Mouse (Mus musculus) embryo, embryonic 9.5 days (tissue): Measurements from ENCODE around the gene Vwa3a.

Source experiments
- DNase-seq: peaks from one replicate; pipeline ENCODE4 v3.0.0-alpha.2; 2017; ENCODE audit errors: extremely low spot score

Gene Vwa3a

DNA sequence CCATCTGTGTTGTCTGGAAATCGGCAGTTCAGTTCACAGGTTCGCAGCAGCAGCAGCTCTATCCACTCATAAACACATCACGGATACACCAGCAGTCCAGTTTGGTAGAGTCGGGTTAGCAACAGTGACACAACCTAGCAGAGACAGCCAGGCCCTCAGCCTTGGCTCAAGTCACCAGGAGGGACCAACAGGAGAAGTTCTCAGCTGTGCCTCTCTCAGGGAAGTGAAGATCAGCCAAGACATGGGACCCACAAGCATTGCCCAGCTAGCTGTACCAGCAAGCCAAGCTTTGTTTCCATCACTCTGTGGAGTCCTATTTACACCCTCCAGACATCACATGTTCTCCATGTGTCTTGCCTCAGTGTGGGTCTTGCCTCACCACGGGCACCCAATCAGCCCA, 7.7 kb downstream of the Vwa3a start:
- DNase-seq = no peak

DNA sequence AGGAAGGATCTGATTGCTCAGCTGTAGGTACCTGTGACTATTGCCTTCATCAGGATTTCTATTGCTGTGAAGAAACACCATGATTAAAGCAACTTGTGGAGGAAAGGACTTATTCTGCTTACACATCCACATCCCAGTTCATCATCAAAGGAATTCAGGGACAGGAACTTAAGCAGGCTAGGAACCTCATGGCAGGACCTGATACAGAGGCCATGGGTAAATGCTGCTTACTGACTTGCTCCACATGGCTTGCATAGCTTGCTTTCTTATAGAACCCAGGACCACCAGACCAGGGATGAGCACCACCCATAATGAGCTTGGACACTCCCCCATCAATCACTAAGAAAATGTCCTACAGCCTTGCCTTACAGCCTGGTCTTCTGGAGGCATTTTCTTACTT, 9.4 kb downstream of the Vwa3a start:
- DNase-seq = no peak

DNA sequence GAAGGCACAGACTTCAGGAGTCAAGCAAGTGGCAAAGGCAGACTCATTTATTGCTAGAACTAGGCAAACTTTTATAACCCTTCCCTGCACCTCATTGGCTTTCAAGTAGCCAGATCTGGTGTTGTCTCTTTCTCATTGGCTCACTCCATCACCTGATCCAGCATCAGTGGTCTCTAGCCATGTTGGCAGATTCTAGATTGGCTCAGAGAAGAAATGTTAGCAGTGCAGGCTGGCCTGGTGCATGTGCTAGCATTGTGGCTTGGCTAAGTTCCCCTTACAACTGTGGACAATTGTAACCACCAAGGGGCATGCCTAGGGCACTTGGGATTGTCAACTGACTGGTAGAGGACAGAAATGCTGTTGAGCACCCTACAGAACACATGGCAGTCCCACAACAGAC, 12.2 kb downstream of the Vwa3a start:
- DNase-seq = no peak

DNA sequence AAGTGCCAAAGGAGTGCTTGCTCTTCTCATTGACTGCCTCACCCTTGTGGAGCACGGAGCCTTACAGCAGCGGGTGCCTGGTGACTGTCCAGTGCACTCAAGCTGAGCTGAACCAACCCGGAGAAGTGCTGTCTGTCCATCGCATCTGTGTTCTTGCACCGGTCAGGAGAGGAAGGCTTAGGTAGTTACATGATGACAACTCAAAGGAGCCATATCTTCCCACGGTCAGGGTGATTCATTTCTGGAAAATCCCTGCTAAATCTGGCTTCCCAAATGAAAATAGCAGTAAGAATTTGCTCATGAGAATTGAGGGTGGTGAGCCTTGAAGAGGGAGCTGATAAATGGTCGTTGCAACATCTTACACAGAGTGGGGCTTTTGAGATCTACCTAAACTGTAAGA, 12.8 kb downstream of the Vwa3a start:
- no peak for DNase-seq

DNA sequence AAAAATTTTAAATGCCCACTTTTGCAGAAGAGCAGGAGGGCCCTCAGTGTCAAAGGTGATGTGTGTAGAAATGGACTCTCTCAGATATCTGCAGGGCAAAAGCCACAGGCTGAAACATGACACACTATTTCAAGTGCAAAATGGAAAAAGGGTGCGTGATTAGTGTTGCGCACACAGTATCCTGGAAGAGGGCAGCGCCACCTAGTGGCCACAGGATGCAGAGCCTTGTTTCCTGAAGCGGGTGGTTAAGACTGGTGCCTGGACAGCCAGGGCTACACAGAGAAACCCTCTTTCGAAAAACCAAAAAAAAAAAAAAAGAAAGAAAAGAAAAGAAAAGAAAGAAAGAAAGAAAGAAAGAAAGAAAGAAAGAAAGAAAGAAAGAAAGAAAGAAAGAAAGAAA, 15.6 kb downstream of the Vwa3a start:
- peak; percentile 79 for DNase-seq

DNA sequence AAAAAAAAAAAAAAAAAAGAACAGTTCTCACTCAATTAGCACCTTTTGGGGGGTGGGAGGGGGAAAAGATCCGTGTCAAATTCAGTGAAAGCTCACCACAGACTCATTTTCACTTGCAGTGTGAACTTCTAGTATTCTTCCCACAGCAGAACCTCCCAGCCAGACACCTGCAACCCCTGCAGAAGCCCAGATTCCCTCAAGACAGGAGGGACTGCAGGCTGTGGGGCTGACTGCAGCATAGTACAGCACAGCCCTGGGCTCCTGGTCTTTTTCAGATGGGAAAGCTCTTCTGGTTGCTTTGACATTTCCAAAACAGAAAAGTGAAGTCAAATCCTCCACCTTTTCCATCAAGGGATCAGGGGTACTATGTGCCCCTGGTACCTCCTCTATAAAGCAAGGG, 28.3 kb downstream of the Vwa3a start:
- no peak for DNase-seq

DNA sequence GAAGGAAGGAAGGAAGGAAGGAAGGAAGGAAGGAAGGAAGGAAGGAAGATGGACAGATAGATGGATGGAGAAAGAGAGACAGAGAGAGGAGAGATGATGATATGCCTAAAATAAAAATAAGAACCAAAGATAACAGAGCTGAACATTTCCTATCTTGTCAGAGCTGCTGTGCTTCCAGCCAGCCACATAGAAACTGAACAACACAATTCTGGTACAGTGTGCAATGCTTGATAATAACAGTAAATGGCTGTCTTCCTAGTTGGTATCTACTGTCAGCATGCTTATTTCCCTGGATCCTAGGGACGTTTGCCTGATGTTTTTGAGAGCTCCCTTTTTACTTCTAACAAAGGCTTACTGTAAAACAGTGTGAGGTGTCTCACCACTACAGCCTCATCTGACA, 32.3 kb downstream of the Vwa3a start:
- DNase-seq = no peak

DNA sequence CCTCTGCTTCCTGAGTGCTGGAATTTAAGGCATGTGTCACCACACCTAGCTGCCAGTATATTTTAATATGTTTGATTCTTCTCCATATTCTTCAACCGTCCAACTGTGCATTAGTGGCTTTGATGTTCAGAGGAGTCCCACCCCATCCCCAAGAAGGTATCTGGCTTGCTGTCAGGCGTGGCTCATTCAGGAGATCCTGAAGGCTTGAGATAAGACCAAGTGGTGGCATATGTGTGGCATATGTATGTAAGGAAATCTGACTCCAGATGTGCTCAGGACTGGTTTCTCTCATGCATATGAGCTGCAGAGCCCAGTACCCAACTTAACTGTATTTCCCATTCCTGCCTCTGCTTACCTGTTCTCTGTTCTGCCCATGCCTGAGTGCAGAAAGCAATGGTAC, 38.9 kb downstream of the Vwa3a start:
- DNase-seq = no peak

DNA sequence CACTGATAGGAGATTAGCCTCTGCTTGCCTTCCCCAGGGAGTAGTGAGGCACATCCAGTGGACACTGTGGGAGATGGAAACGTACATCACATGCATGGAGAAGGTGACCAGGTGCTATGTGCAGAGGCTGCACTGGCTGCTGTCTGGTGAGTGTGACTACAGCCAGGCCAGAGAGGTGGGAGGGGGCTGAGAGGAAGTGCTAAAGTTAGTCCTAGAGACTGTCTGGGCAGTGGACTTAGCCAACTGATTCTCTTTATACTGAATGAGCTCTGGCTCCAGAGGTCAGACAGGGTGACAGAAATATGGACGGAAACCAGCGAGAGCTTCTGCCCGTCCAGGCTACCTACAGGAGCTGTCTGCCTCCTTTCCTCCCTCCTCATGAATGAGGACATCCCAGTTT, 56.4 kb downstream of the Vwa3a start:
- no peak for DNase-seq

DNA sequence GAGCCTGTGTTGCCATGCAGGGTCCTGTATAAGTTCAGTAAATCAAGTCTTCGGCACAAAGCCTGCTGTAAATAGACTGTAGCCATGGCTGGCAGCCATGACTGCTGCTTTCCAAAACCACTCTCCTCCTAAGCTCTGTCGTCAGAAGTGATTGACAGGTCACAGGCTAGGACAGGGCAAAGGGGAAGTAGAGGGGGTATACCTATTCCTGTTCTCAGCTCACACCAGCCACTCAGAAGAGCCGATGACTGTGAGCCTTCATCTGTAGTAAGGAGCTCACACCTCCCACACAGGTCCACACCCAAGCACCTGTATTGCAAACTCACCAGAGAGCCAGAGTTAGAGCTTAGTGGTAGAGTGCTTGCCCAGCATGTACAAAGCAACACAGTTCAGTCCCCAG, 57.3 kb downstream of the Vwa3a start:
- DNase-seq = no peak

DNA sequence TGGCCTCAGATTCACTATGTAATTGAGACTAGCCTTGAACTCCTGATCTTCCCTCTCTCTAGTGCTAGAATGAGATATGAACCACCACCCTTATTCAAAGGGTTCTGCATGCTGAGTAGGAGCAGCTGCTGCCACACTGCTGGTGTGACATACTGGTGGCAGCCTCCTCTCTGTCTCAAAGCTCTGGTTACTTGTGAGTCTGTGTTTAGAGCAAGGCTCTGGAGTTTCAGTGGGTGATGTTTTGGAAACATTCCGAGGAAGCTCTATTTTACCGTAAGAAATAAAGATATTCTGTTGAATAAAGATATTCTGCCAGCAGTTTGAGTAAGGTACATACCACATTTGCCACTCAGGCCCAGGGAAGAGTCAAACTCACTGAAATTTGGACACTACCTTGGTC, 64.2 kb downstream of the Vwa3a start:
- DNase-seq = no peak

DNA sequence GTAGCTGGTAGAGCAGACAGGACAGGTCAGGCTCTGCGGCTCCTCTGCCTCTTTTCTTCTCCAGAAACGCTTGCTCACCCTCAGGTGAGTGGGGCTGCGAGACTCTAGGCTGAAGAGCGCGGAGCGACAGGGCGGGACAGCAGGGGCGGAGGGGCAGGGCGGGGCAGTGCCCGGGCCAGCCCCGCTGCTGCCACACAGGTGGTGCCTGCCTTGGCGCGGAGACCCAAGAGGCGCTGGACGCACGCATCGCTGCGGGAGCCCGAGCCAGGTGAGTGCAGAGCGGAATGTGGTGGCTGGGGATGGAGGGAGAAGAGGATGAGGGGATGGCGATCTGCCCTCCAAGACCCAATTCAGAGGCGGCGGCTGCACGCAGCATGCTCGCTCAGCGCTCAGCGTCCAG, 70.6 kb downstream of the Vwa3a start:
- no peak for DNase-seq

DNA sequence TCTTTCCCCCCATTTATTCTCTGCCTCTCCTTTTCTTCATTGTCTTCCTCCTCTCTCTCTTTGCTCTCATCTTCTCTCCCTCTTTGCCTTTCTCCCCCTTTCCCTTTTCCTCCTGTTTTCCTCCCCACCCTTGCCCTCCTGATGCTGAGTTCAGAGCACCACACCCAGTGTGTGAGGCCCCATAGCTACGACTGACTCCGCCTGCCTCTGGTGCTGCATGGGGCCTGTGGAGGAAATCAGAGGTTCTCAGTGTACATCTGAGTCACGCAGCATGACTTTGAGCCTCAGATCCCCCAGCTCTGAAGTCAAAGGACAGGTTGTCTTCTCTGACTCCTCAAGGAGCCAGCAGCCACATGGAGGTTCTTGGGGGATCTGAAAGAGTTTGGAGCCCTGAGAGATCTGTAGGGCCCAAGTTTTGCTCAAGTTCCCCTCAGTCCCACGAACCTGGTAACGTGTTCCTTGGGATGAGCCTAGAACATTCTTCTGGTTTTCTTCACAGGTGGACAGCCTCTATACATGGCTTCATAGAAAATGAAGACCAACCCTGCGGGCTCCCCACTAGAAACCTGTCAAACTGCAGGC, 72.8 kb downstream of the Vwa3a start, which contains the start of gene Gm5737:
Gene Gm5737, plus strand, starts transcription at position 532 of the 582 bp plus-strand sequence.
- DNase-seq = no peak

DNA sequence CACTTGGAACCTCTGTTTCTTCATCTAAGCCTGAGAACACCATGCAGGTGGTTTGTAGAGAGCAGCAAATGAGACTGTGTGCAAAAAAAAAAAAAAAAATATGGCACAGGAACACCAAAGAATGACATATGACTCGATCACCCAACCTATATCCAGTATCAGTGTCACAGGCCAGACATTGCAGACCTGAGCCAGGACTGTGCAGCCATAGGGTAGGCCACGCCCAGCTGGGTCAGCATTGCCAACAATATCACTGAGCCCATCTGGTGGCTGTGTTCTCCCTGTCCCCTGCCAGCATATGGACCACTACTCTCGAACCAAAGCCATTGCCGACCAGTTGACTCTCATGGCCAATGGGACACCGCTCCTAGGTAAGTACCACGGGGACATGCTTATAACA, 78.4 kb downstream of the Vwa3a start:
- DNase-seq = no peak

DNA sequence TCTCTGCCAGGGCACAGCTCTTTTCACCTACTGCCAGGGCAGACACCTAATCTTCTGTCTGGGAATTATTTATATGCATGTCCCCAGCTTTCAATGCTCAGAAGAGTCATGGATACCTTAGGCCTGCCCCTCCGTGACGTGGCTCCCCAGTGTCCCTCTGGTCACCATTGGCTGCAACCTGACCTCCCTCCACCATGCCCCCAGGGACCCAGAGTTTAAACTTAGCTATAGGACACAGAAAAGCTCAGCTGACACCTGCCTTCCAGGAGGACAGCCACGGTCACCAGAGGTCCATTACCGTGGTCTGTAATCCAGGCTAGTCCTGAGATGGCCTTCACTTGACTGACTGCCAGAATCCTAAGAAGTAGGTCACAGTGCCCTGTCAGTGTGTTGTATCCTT, 80.3 kb downstream of the Vwa3a start:
- no peak for DNase-seq

DNA sequence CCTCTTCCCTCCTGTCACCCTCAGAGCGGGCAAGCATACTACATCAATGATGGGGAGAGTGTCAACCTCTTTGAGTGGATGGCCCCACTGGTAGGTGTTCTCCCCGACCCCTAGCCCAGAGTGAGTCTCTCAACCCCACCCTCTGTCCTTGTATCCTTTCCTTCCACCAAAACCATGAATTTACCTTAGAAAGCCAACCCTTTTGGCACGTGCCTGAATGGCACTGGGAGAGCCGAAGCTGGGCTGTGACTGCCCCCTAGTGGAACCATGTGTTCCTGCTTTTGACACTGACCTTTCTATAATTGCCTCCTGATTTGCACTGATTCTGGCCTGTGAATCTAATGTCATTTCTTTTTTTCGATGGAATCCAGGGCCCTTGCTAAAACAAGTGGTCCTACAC, 84.1 kb downstream of the Vwa3a start:
- peak; percentile 65 for DNase-seq

DNA sequence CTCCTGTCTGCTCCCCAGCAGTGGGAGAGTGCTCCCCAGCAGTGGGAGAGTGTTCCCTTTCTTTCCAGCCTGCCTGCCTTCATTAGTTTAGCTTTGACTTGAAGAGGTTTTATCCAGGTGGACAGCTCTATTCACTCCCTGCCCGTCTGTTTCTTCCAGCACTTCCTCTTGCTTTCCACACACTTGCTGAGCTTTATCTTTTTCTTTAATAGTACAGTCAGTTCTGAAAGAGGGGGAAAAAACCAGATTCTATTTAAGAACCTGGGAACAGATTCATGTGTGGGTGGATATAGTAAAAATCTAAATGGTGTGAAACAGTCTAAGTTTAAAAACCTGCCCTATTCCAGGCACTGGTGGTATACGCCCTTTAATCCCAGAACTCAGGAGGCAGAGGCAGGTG, 86.0 kb downstream of the Vwa3a start:
- no peak for DNase-seq

DNA sequence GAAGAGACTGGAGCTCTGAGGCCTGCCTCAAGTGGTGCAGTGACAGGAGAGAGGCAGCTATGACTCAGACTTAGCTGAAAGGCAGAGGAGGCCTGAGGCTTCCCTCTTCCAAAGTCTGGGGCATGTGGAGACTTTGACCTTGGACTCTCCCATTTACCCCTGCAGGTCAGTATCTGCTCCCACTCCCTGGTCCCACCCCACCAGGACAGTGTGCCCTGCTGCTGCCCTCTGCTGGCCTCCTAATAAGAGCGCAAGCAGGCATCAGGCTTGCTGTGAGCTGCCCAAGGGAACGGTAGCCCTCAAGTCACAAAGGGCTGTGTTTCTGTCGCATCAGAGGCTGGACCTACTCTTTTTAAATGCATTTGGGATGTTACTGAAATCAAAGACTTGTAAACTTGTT, 87.3 kb downstream of the Vwa3a start:
- DNase-seq = peak; percentile 31

DNA sequence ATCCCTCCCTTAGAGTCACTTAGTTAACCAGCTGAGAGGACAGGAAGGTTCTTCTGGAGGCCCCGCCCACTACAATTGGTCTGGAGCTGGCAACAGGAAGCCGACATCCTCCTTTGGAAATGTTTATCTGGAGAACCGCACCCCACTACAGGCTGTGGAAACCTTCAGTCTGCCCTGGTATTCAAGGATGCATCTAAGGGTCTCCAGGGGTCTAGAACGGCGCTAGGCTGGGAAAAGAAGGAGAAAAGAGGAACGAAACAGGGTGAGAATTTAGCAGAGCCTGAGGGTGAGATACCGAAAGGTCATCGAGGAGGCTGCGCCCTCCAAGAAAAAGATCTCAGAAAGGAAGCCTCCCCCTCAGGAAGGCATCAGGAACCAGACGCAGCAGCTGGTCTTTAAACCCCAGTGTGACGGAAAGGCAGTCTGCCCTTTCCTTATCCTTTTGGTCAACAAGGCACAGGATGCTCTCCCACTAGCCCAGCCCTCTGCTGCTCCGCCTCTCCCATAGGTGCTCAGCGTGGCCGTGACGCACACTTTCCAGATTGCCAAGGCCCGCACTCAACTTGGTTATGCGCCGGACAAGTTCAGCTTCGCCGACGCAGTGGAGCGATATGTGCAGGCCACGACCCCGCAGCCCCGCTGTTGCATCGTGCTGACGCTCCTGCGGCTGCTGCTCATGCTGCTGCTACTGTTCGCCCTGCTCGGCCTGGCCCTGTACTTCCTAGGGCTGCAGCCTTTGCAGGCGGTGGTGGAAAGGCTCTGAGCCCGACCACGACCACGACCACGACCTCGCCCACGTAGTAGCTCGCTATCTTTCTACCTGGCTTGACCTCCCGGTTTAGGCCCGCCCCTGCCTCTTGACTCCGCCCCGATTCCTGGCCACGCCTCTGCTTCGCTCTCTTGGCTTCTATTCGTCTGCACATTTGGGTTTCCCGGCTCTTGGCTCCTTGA, 91.6 kb downstream of the Vwa3a start:
- peak; percentile 75 for DNase-seq

DNA sequence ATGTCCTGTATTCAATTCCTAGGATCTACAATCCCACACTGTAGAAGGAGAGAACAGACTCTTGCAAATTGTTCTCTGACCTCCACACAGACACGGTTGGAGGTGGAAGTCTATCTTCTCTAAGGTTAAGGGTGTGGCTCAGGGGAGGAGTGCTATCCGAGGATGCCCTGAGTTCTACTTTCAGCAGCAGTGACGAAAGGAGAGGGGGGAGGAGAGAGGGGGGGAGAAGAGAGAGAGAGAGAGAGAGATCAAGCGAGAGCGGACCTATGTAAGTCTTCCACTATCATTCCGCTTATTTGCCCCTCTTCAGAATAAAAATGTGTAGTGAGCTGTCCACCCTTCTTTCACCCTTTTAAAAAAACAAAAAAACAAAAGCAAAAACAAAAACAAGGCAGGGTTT, 95.3 kb downstream of the Vwa3a start:
- DNase-seq = no peak

DNA sequence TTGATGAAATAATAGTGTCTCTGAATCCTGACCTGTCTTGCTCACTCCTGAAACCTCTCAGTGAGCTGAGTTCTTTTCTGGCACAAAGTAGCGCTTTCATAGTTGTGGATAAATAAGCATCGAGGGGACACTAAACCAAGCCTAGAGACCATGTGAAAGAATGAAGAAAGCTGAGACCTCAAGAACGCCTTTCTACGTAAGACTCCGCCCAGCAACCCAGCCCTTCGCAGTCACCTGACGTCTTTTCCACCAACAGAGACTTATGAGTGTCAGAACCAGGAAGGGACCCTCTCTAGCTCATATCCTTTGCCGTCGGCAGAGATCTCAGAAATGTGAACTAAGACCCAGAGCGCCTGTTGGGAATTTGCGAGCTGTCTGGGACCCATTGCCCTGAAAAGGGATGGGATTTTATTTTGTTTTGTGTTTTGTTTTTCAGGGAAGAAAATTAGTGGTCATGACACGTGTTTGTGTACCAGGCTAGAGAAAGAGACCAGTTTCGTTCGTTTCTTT, 95.8 kb downstream of the Vwa3a start:
- DNase-seq = peak; percentile 72

DNA sequence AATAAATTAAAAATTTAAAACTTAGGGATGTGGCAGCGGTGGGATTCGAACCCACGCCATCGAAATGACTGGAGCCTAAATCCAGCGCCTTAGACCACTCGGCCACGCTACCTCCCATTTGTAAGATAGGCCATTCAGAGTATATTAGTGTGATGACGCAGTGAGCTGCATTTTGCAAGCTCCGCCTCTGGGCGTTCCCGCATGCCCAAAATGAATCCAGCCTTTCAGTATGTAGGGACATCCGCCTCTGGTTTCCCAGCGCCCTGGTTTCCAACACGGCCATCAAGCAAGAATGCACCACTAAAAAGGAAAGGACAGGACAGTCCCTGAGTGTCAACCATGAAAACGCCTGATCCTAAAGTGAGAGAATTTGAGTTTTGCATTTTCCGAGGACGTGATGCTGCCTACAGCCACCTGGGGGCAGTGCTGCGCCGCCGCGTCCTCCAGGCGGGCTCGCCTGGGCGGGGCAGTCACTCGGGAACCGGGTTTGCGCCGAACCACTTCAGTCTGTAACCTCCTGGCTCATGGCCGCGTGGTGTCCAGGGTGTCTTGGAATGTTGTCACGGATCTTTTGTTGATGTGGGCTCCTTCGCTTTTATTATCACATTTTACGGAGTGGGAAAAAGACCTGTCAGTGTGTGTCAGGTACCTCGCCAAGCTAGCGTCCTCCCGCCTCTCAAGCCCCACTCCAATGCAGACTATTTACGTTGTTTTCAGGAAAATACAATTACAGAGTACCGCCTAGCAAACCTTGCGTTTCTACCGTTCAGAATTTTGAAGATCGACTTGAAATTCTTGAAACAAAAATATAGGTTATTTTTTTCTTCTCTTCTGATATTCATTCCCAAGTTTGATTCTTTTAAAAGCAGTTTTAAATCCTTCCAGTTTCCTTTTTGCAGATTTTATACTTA, 96.6 kb downstream of the Vwa3a start:
- peak; percentile 97 for DNase-seq
